Mouse (Mus musculus) limb, embryonic 14.5 days (tissue): ENCODE results near the gene Snrk. TPM values are rescaled to one million over a fixed set of nuclear protein-coding genes. Genes with fewer than 3 reads are reported as not detected.

ENCODE experiments used
- ATAC-seq: fragments of 200-750 bp; cut with Nextera tagmentation; 2 replicates; pipeline ENCODE4 v1.8.0; 2017; ENCODE audit warnings: low read depth, moderate number of reproducible peaks, moderate TSS enrichment; ENCODE audit not compliant: low FRiP score
- DNase-seq: peaks from one replicate; pipeline ENCODE4 v3.0.0-alpha.2; 2015; ENCODE audit warnings: low spot score
- H3K27ac ChIP-seq: fragments of 300-500 bp; sonication (generic); replicated peaks from 2 replicates; pipeline ENCODE4 v1.5.1; 2014; ENCODE audit warnings: low read depth, mild to moderate bottlenecking, low read length, moderate library complexity, mixed read lengths
- H3K27me3 ChIP-seq: fragments of 300-500 bp; sonication (generic); 2 replicates; pipeline ENCODE4 v1.6.1; 2014; ENCODE audit warnings: low read length, mixed read lengths; ENCODE audit not compliant: control insufficient read depth, insufficient read depth
- H3K36me3 ChIP-seq: fragments of 300-500 bp; sonication (generic); 2 replicates; pipeline ENCODE4 v1.6.1; 2014; ENCODE audit warnings: mild to moderate bottlenecking, low read length, moderate library complexity, mixed read lengths; ENCODE audit not compliant: control insufficient read depth, insufficient read depth
- H3K4me1 ChIP-seq: fragments of 300-500 bp; sonication (generic); 2 replicates; pipeline ENCODE4 v1.6.1; 2014; ENCODE audit warnings: antibody characterized with exemption, low read length, mixed read lengths; ENCODE audit not compliant: control insufficient read depth, insufficient read depth
- H3K4me2 ChIP-seq: fragments of 300-500 bp; sonication (generic); replicated peaks from 2 replicates; pipeline ENCODE4 v1.6.1; 2014; ENCODE audit warnings: low read depth, mild to moderate bottlenecking, low read length, moderate library complexity; ENCODE audit not compliant: severe bottlenecking
- H3K4me3 ChIP-seq: fragments of 300-500 bp; sonication (generic); replicated peaks from 2 replicates; pipeline ENCODE4 v1.5.1; 2014; ENCODE audit warnings: low read length
- H3K9ac ChIP-seq: fragments of 300-500 bp; sonication (generic); 2 replicates; pipeline ENCODE4 v1.6.1; 2014; ENCODE audit warnings: mild to moderate bottlenecking, low read depth, low read length, moderate library complexity; ENCODE audit not compliant: severe bottlenecking
- H3K9me3 ChIP-seq: fragments of 300-500 bp; sonication (generic); 2 replicates; pipeline ENCODE4 v1.6.1; 2016; ENCODE audit warnings: low read length; ENCODE audit not compliant: control insufficient read depth
- POLR2A ChIP-seq: fragments of 200-500 bp; IDR thresholded peaks from 2 replicates; pipeline ENCODE4 v1.8.0; 2012; ENCODE audit warnings: inconsistent platforms, mild to moderate bottlenecking, moderate library complexity, borderline replicate concordance; ENCODE audit not compliant: insufficient read depth, insufficient read length; ENCODE audit errors: extremely low read depth
- WGBS: fragments of 180-500 bp; shearing (Covaris S2); extraction: QIAGEN DNeasy Blood & Tissue Kit; methylation state at CpG from one replicate; pipeline ENCODE4 v1.1.7; 2014; 5-methylcytosine and 5-hydroxymethylcytosine counted together
- polyA plus RNA-seq, 2 experiments: library from polyadenylated mRNA; depleted of rRNA in 1 of 2; stranded (reverse) in 1 of 2; unstranded in 1 of 2; fragments of >200 nt; fragmentation: Nextera tagmentation in 1 of 2; extraction: Ambion mirVana in 1 of 2; gene quantifications; 2 replicates each; pipeline versions ENCODE4 v1.2.1 to v1.2.3; 2012 to 2014

The Snrk gene
- polyA plus RNA-seq, 2 experiments = 40.2 to 50.1 TPM

DNA sequence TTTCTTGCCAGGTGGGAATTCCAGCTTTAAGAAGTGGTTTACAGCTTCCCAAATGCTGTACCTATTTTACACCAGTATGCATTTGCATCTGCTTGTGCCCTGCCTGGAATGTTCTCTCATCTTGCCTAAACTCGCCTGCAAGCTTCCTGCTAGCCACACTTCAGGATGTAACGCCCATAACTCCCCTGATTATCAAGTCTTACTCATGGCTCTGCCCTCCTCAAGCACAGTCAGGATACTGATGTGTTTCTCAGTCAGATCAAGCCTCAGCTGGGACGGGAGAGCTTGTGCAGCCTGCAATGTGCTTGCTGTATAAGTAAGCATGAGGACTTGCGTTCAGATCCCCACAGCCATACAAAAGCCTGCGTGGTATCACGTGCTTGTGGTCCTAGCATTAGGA is 19.5 kb upstream of the Snrk start:
- H3K27ac ChIP-seq = no peak overlapping the region
- H3K9me3 ChIP-seq = no peaks in the 10 kb centered on the region
- no peaks in the 10 kb centered on the region for H3K36me3 ChIP-seq
- H3K4me1 ChIP-seq = no peaks in the 10 kb centered on the region
- no peak for TF ChIP-seq POLR2A
- no peak overlapping the region for H3K4me2 ChIP-seq
- ATAC-seq = no peak
- 63% methylated on average over 6 of the region's 6 CpGs for WGBS
- H3K27me3 ChIP-seq = no peaks in the 10 kb centered on the region
- no peak for DNase-seq
- H3K9ac ChIP-seq = no peak overlapping the region
- H3K4me3 ChIP-seq = no peak overlapping the region

- no peak overlapping the region for H3K27ac ChIP-seq
- H3K36me3 ChIP-seq = no peaks in the 10 kb centered on the region
- no peak overlapping the region for H3K4me2 ChIP-seq
- ATAC-seq = no peak
- no peak overlapping the region for H3K4me3 ChIP-seq
- H3K9me3 ChIP-seq = no peaks in the 10 kb centered on the region
- H3K9ac ChIP-seq = no peak overlapping the region
- no peak for DNase-seq
- no peak for TF ChIP-seq POLR2A
- no peaks in the 10 kb centered on the region for H3K27me3 ChIP-seq
- no peaks in the 10 kb centered on the region for H3K4me1 ChIP-seq
These were observed 16.4 kb upstream of the Snrk start for GRCm38 (mm10) chr9:122100584-122101127.

DNA sequence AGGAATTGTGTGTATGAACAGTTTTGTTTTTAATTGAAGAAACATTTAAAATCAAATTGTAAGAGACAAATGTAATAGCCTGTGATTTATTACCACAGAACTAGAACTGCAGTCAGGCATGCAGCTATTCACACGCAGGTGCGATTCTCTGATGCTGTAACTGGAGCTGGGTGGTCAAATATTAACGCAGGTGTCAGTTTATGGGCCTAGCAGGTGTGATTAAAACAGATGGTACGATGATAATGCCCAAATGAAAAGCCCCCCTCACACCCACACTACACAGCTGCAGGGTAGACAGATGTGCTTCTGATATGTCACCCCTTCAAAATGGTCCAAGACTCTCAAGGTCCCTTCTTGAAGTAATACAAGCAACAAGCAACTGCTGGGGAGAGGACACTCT is 15.9 kb upstream of the Snrk start:
- ATAC-seq = no peak
- Histone ChIP-seq H3K36me3 (no peaks in the 10 kb centered on the region), H3K27ac (no peak overlapping the region), H3K4me2 (no peak overlapping the region), H3K27me3 (no peaks in the 10 kb centered on the region), H3K9ac (no peak overlapping the region), H3K4me3 (no peak overlapping the region), H3K4me1 (no peaks in the 10 kb centered on the region), H3K9me3 (no peaks in the 10 kb centered on the region)
- no peak for DNase-seq
- 30% methylated on average over 4 of the region's 4 CpGs for WGBS
- no peak for TF ChIP-seq POLR2A

DNA sequence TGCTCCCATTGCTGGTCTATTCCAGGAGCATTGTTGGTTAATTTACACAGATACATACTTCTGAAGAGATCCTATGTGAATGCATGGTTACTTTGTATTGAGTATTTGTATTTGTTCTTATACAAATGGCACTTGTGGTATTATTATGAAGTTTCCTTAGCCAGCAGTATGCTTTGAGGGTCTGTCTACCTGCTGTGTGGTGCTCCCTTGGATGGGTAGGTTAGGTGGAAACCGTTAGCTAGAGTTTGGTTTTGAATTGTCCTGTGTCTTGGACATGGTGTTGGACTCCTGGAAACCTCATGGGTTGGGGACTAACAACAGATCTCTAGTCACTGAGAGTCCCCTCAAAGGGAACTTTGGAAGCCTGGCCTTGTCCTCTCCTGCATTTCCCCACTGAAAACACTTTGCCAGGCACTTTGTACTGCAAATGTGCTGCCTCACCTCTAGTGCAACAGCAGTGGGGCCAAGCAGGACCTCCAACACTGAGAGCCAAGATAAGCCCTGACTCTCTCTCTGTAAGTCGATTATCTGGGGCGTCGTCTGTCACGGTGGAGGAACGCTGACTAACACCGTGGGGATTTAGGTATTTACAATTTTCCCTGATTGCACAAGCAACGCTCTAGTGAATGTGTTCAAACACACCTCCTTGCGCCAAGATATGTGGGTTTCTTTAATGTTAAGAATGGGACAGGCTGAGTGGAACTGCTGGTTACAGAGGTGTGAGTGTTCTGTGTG is 13.3 kb upstream of the Snrk start:
- ATAC-seq = no peak

GRCm38 (mm10) chr9:122104285-122104829 is 12.7 kb upstream of the Snrk start:
- 39% methylated on average over 7 of the region's 7 CpGs for WGBS
- no peaks in the 10 kb centered on the region for H3K27me3 ChIP-seq
- no peak overlapping the region for H3K27ac ChIP-seq
- H3K36me3 ChIP-seq = no peaks in the 10 kb centered on the region
- no peak for TF ChIP-seq POLR2A
- ATAC-seq (no peak), DNase-seq (no peak)
- no peaks in the 10 kb centered on the region for H3K4me1 ChIP-seq
- no peaks in the 10 kb centered on the region for H3K9me3 ChIP-seq
- no peak overlapping the region for H3K9ac ChIP-seq
- no peak overlapping the region for H3K4me3 ChIP-seq
- no peak overlapping the region for H3K4me2 ChIP-seq

More for the DNA sequence above, 13.3 kb upstream of the Snrk start:
- no peak for DNase-seq
- no peaks in the 10 kb centered on the region for H3K9me3 ChIP-seq
- H3K36me3 ChIP-seq = no peaks in the 10 kb centered on the region
- H3K27me3 ChIP-seq = no peaks in the 10 kb centered on the region
- WGBS = 54% methylated on average over 9 of the region's 9 CpGs
- H3K27ac ChIP-seq = no peak overlapping the region
- no peak overlapping the region for H3K4me3 ChIP-seq
- no peaks in the 10 kb centered on the region for H3K4me1 ChIP-seq
- no peak overlapping the region for H3K4me2 ChIP-seq
- no peak for TF ChIP-seq POLR2A
- no peak overlapping the region for H3K9ac ChIP-seq
